Mouse (Mus musculus): ENCODE data around the gene Isy1. TPM values are rescaled to one million over a fixed set of nuclear protein-coding genes. Genes with fewer than 3 reads are reported as not detected.

Isy1 gene
- polyA plus RNA-seq, 2 experiments = 41.8 to 51.5 TPM

GRCm38 (mm10) chr6:87866211-87866610 is 27.6 kb upstream of the Isy1 start:
- 87% methylated on average over 6 of the region's 6 CpGs for WGBS
- ATAC-seq (ENCODE audit: low FRiP score, low read depth) = no peak
- no peaks in the 10 kb centered on the region for H3K9me3 ChIP-seq (ENCODE audit: control insufficient read depth, low read length)
- no peak overlapping the region for H3K4me2 ChIP-seq (replicated peaks; ENCODE audit: low read depth, low read length, severe bottlenecking)
- H3K27ac ChIP-seq (replicated peaks; ENCODE audit: low read depth, low read length) = no peak overlapping the region
- no peaks in the 10 kb centered on the region for H3K4me1 ChIP-seq (ENCODE audit: control insufficient read depth, insufficient read depth, low read length)
- no peak overlapping the region for H3K4me3 ChIP-seq (replicated peaks; ENCODE audit: low read length)
- H3K36me3 ChIP-seq (ENCODE audit: control insufficient read depth, insufficient read depth, low read length) = no peaks in the 10 kb centered on the region
- DNase-seq (ENCODE audit: low spot score) = no peak
- no peak for TF ChIP-seq POLR2A (IDR thresholded peaks at IDR 0.05; ENCODE audit: borderline replicate concordance, extremely low read depth, insufficient read depth, insufficient read length)
- H3K27me3 ChIP-seq (ENCODE audit: control insufficient read depth, insufficient read depth, low read length) = no peaks in the 10 kb centered on the region
- no peak overlapping the region for H3K9ac ChIP-seq (ENCODE audit: low read depth, low read length, severe bottlenecking)

GRCm38 (mm10) chr6:87857071-87857470 is 18.5 kb upstream of the Isy1 start:
- H3K9ac ChIP-seq (ENCODE audit: low read depth, low read length, severe bottlenecking) = no peak overlapping the region
- H3K36me3 ChIP-seq (ENCODE audit: control insufficient read depth, insufficient read depth, low read length) = no peaks in the 10 kb centered on the region
- no peak for TF ChIP-seq POLR2A (IDR thresholded peaks at IDR 0.05; ENCODE audit: borderline replicate concordance, extremely low read depth, insufficient read depth, insufficient read length)
- no peaks in the 10 kb centered on the region for H3K9me3 ChIP-seq (ENCODE audit: control insufficient read depth, low read length)
- 50% methylated on average over 1 of the region's 1 CpGs for WGBS
- H3K27me3 ChIP-seq (ENCODE audit: control insufficient read depth, insufficient read depth, low read length) = no peaks in the 10 kb centered on the region
- ATAC-seq (ENCODE audit: low FRiP score, low read depth) = no peak
- no peak overlapping the region for H3K4me2 ChIP-seq (replicated peaks; ENCODE audit: low read depth, low read length, severe bottlenecking)
- no peak overlapping the region for H3K4me3 ChIP-seq (replicated peaks; ENCODE audit: low read length)
- no peak overlapping the region for H3K27ac ChIP-seq (replicated peaks; ENCODE audit: low read depth, low read length)
- no peaks in the 10 kb centered on the region for H3K4me1 ChIP-seq (ENCODE audit: control insufficient read depth, insufficient read depth, low read length)
- no peak for DNase-seq (ENCODE audit: low spot score)

GRCm38 (mm10) chr6:87853446-87853845 is 14.8 kb upstream of the Isy1 start:
- no peak overlapping the region for H3K9ac ChIP-seq (ENCODE audit: low read depth, low read length, severe bottlenecking)
- no peaks in the 10 kb centered on the region for H3K9me3 ChIP-seq (ENCODE audit: control insufficient read depth, low read length)
- H3K4me1 ChIP-seq (ENCODE audit: control insufficient read depth, insufficient read depth, low read length) = peaks cover 5% of the 10 kb centered on the region
- H3K4me3 ChIP-seq (replicated peaks; ENCODE audit: low read length) = no peak overlapping the region
- WGBS = 88% methylated on average over 4 of the region's 4 CpGs
- no peak for TF ChIP-seq POLR2A (IDR thresholded peaks at IDR 0.05; ENCODE audit: borderline replicate concordance, extremely low read depth, insufficient read depth, insufficient read length)
- DNase-seq (ENCODE audit: low spot score) (no peak), ATAC-seq (ENCODE audit: low FRiP score, low read depth) (no peak)
- H3K4me2 ChIP-seq (replicated peaks; ENCODE audit: low read depth, low read length, severe bottlenecking) = no peak overlapping the region
- H3K27me3 ChIP-seq (ENCODE audit: control insufficient read depth, insufficient read depth, low read length) = no peaks in the 10 kb centered on the region
- peaks cover 4% of the 10 kb centered on the region for H3K36me3 ChIP-seq (ENCODE audit: control insufficient read depth, insufficient read depth, low read length)
- no peak overlapping the region for H3K27ac ChIP-seq (replicated peaks; ENCODE audit: low read depth, low read length)

GRCm38 (mm10) chr6:87851871-87852270 is 13.3 kb upstream of the Isy1 start:
- 84% methylated on average over 6 of the region's 6 CpGs for WGBS
- no peak for DNase-seq (ENCODE audit: low spot score)
- Histone ChIP-seq H3K9ac (ENCODE audit: low read depth, low read length, severe bottlenecking) (no peak overlapping the region), H3K4me2 (replicated peaks; ENCODE audit: low read depth, low read length, severe bottlenecking) (no peak overlapping the region), H3K27me3 (ENCODE audit: control insufficient read depth, insufficient read depth, low read length) (no peaks in the 10 kb centered on the region), H3K4me1 (ENCODE audit: control insufficient read depth, insufficient read depth, low read length) (peaks cover 21% of the 10 kb centered on the region), H3K36me3 (ENCODE audit: control insufficient read depth, insufficient read depth, low read length) (peaks cover 10% of the 10 kb centered on the region), H3K27ac (replicated peaks; ENCODE audit: low read depth, low read length) (no peak overlapping the region), H3K4me3 (replicated peaks; ENCODE audit: low read length) (peak overlapping the region; percentile 100; the same call in 1 of the 2 replicates), H3K9me3 (ENCODE audit: control insufficient read depth, low read length) (no peaks in the 10 kb centered on the region)
- no peak for TF ChIP-seq POLR2A (IDR thresholded peaks at IDR 0.05; ENCODE audit: borderline replicate concordance, extremely low read depth, insufficient read depth, insufficient read length)
- no peak for ATAC-seq (ENCODE audit: low FRiP score, low read depth)

- Histone ChIP-seq H3K4me2 (replicated peaks; ENCODE audit: low read depth, low read length, severe bottlenecking) (peak within 1 kb of the TSS; percentile 74), H3K9me3 (ENCODE audit: control insufficient read depth, low read length) (no peaks in the 10 kb centered on the region), H3K27me3 (ENCODE audit: control insufficient read depth, insufficient read depth, low read length) (no peaks in the 10 kb centered on the region), H3K36me3 (ENCODE audit: control insufficient read depth, insufficient read depth, low read length) (peaks cover 10% of the 10 kb centered on the region), H3K27ac (replicated peaks; ENCODE audit: low read depth, low read length) (peak within 1 kb of the TSS; percentile 94), H3K9ac (ENCODE audit: low read depth, low read length, severe bottlenecking) (peak within 1 kb of the TSS; percentile 100), H3K4me3 (replicated peaks; ENCODE audit: low read length) (peak within 1 kb of the TSS; percentile 100), H3K4me1 (ENCODE audit: control insufficient read depth, insufficient read depth, low read length) (peaks cover 29% of the 10 kb centered on the region)
- TF ChIP-seq POLR2A (IDR thresholded peaks at IDR 0.05; ENCODE audit: borderline replicate concordance, extremely low read depth, insufficient read depth, insufficient read length) = peak; percentile 83; the same call in 1 of the 2 replicates
- WGBS = 0% methylated on average over 41 of the region's 55 CpGs
- ATAC-seq (ENCODE audit: low FRiP score, low read depth) = peak; percentile 99
- DNase-seq (ENCODE audit: low spot score) = peak; percentile 97
Measured at GRCm38 (mm10) chr6:87850900-87851614, 12.5 kb upstream of the Isy1 start, which contains the start of gene Cnbp. Gene Cnbp, minus strand, starts transcription at chr6:87851106.

Data from limb, embryonic 14.5 days (tissue).